Mouse (Mus musculus): ENCODE measurements around the gene Trim3.

GRCm38 (mm10) chr7:105621646-105622292 is 11.6 kb downstream of the Trim3 start:
- TF ChIP-seq GATA1 (IDR thresholded peaks at IDR 0.05; ENCODE audit: borderline replicate concordance, low read length) (no peak), FLI1 (IDR thresholded peaks at IDR 0.05; ENCODE audit: low read length) (no peak)

Data from megakaryocyte, embryonic 14.5 days (primary cell).